Mouse (Mus musculus): ENCODE data around the gene Apc2.

Apc2 gene

DNA sequence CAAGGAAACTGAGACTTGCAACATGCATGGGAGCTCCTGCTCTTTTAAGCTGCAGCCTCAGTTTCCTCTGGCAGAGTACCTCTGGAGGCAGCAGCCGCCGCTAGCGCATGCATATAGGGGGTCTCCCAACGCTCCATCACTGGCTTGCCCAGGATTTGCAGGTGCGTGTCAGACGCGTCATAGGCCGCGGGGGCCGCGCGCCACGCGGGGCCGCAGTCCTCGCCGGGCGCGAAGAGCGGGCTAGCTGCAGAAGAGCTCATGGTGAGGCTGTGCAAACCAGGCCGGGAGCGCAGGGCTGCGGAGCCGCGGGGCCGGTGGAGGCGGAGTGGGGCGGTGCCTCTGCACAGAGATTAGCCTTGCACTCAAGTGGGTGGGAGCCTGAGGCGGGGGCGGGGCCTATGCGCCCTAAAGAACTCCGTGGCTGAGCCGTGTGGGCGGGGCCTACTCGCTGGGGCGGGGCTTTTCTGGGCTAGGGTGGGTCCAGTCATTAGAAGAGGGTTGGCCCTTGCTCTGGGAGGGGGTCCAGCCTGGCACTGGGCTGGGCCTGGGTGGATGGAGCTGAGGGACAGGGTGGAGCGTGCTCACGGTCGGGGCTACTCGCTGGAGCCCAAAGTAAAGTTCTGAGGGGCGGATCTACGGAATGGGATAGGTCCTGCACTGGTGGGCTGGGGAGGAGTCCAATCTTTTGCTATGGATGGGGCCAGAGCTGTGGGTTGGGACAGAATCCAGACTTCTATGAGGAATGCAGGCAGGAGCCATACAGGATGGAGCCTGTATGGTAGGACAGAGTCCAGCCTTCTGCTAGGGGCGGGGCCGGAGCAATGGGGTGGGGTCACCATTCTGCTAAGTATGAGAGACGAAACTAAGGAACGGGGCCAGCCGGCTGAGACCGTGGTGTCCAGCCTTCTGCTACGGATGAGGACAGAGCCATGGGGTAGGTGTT, 34.9 kb upstream of the Apc2 start, which contains the start of the genes Gamt and Dazap1:
Gene Gamt, minus strand, starts transcription at position 371 of the 943 bp plus-strand sequence.
Gene Dazap1, plus strand, starts transcription at position 845 of the 943 bp plus-strand sequence.
- Histone ChIP-seq H3K4me1 (replicated peaks; ENCODE audit: low read depth, low read length) (peaks cover 67% of the 10 kb centered on the region), H3K36me3 (ENCODE audit: insufficient read depth, low read length) (peaks cover 36% of the 10 kb centered on the region), H3K9me3 (ENCODE audit: low read length) (no peaks in the 10 kb centered on the region), H3K4me3 (replicated peaks; ENCODE audit: low read length) (peak within 1 kb of the TSS; percentile 80), H3K27me3 (ENCODE audit: insufficient read depth, low read length) (peaks cover 17% of the 10 kb centered on the region)
- no peak for TF ChIP-seq CTCF (conservative IDR thresholded peaks at IDR 0.05; ENCODE audit: low read length)
- TF ChIP-seq POU5F1 (IDR thresholded peaks at IDR 0.05; ENCODE audit: borderline replicate concordance, low read length), result no peak
- no peak for TF ChIP-seq NANOG (IDR thresholded peaks at IDR 0.05; ENCODE audit: borderline replicate concordance, low read length)

DNA sequence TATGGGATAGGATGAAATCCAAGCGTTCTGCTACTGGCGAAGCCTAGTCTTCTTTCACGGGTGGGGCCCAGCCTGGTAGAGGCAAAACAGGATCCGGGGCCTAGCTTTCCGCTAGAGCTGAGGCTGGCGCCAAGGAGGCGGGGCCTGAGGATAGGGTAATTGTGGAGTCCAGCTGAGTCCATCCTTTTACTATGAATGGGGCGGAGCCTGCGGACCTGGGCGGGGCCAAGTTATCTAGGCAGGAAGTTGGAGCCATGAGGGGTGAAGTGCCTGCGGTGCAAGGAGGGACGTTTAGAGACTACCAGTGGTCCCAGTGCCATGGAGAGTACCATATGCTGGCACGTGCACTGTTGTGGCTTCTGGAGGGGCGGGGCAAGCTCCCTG, 34.2 kb upstream of the Apc2 start:
- Histone ChIP-seq H3K27me3 (ENCODE audit: insufficient read depth, low read length) (peaks cover 17% of the 10 kb centered on the region), H3K9me3 (ENCODE audit: low read length) (no peaks in the 10 kb centered on the region), H3K4me3 (replicated peaks; ENCODE audit: low read length) (peak overlapping the region; percentile 80), H3K36me3 (ENCODE audit: insufficient read depth, low read length) (peaks cover 35% of the 10 kb centered on the region), H3K4me1 (replicated peaks; ENCODE audit: low read depth, low read length) (peaks cover 67% of the 10 kb centered on the region)
- TF ChIP-seq NANOG (IDR thresholded peaks at IDR 0.05; ENCODE audit: borderline replicate concordance, low read length) (no peak), POU5F1 (IDR thresholded peaks at IDR 0.05; ENCODE audit: borderline replicate concordance, low read length) (no peak), CTCF (conservative IDR thresholded peaks at IDR 0.05; ENCODE audit: low read length) (no peak)

DNA sequence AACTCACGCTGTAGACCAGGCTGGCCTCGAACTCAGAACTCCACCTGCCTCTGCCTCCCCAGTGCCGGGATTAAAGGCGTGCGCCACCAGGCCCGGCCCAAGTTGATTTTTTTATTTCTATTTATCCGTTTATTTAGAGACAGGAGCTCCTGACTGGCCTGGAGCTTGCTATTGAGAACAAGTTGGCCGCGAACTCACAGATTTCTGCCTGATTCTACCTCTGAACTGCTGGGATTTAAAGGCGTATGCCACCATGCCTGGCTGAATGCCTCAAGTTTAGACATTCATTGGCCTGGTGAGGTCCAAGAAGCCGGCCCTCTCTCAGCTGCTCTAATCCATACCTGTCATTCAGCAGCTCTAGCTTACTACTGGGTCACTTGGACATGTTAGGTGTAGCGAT, 33.6 kb upstream of the Apc2 start:
- peaks cover 67% of the 10 kb centered on the region for H3K4me1 ChIP-seq (replicated peaks; ENCODE audit: low read depth, low read length)
- peak overlapping the region; percentile 80 for H3K4me3 ChIP-seq (replicated peaks; ENCODE audit: low read length)
- H3K36me3 ChIP-seq (ENCODE audit: insufficient read depth, low read length), result peaks cover 34% of the 10 kb centered on the region
- H3K27me3 ChIP-seq (ENCODE audit: insufficient read depth, low read length), result peaks cover 17% of the 10 kb centered on the region
- no peaks in the 10 kb centered on the region for H3K9me3 ChIP-seq (ENCODE audit: low read length)
- TF ChIP-seq NANOG (IDR thresholded peaks at IDR 0.05; ENCODE audit: borderline replicate concordance, low read length) (no peak), CTCF (conservative IDR thresholded peaks at IDR 0.05; ENCODE audit: low read length) (no peak), POU5F1 (IDR thresholded peaks at IDR 0.05; ENCODE audit: borderline replicate concordance, low read length) (no peak)

DNA sequence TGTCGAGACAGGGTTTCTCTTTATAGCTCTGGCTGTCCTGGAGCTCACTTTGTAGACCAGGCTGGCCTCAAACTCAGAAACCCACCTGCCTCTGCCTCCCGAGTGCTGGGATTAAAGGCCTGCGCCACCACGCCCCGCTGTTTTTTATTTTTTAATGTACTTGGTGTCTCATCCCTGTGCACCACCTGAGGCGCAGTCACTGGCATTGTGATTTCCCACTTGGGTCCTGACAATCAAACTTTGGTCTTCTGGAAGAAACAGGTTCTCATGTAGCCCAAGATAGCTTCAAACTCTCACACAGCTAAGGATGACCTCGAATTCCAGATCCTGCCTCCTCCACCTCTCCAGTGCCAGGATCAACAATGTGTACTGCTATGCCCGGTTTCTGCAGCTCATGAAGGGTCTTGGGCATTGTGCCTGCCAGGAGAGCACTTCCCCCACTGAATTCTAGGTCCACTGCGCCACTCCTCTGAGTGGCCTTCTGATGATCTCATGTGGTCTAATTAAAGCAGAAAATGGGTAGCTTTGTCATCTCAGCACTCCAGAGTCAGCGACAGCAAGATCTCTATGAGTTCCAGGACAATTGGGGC, 32.9 kb upstream of the Apc2 start:
- no peak overlapping the region; the same call in 1 of the 2 replicates for H3K4me3 ChIP-seq (replicated peaks; ENCODE audit: low read length)
- TF ChIP-seq NANOG (IDR thresholded peaks at IDR 0.05; ENCODE audit: borderline replicate concordance, low read length), result no peak
- no peak for TF ChIP-seq CTCF (conservative IDR thresholded peaks at IDR 0.05; ENCODE audit: low read length)
- TF ChIP-seq POU5F1 (IDR thresholded peaks at IDR 0.05; ENCODE audit: borderline replicate concordance, low read length), result no peak
- peaks cover 35% of the 10 kb centered on the region for H3K36me3 ChIP-seq (ENCODE audit: insufficient read depth, low read length)
- H3K9me3 ChIP-seq (ENCODE audit: low read length), result no peaks in the 10 kb centered on the region
- H3K27me3 ChIP-seq (ENCODE audit: insufficient read depth, low read length), result peaks cover 17% of the 10 kb centered on the region
- peaks cover 69% of the 10 kb centered on the region for H3K4me1 ChIP-seq (replicated peaks; ENCODE audit: low read depth, low read length)

DNA sequence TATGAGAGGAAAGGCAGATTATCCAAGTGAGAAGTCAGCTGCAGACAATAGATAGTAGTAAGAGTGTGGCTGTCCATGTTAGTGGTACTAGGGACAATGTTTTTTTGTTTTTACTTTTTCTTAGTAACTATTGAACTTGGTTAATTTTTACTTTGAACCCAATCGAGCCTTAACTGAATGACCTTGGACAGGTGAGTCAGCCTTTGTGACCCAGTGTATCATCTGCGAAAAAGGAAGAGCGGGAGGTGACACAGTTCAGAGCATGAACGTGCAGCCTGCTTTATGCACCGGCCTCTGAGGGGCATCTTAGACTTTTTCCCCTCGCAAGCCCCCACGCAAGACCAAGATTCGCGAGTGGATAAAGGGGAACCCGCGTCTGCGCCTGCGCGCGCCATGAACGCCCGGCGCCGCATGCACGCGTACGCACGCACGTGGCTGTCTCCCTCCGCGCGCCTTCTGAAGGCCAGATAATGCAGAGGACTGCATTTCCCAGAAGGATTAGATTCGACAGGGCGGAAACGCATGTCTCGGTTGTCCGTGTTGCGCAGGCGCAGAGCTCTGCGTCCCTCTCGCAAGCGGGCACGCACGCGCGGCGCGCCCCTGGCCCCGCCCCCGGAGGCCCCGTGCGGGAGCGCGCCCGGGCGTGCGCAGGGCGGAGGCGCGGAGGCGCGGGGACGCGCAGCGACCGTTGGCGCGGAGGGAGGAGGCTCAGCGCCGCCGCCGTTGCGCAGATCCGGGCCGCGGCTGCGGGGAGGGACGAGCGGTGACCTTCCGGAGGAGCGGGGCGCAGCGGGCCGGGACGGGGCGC, 31.2 kb upstream of the Apc2 start:
- peaks cover 68% of the 10 kb centered on the region for H3K4me1 ChIP-seq (replicated peaks; ENCODE audit: low read depth, low read length)
- H3K27me3 ChIP-seq (ENCODE audit: insufficient read depth, low read length), result peaks cover 11% of the 10 kb centered on the region
- H3K36me3 ChIP-seq (ENCODE audit: insufficient read depth, low read length), result peaks cover 35% of the 10 kb centered on the region
- no peaks in the 10 kb centered on the region for H3K9me3 ChIP-seq (ENCODE audit: low read length)
- TF ChIP-seq POU5F1 (IDR thresholded peaks at IDR 0.05; ENCODE audit: borderline replicate concordance, low read length) (no peak), CTCF (conservative IDR thresholded peaks at IDR 0.05; ENCODE audit: low read length) (no peak), NANOG (IDR thresholded peaks at IDR 0.05; ENCODE audit: borderline replicate concordance, low read length) (no peak)
- H3K4me3 ChIP-seq (replicated peaks; ENCODE audit: low read length), result peak overlapping the region; percentile 99

DNA sequence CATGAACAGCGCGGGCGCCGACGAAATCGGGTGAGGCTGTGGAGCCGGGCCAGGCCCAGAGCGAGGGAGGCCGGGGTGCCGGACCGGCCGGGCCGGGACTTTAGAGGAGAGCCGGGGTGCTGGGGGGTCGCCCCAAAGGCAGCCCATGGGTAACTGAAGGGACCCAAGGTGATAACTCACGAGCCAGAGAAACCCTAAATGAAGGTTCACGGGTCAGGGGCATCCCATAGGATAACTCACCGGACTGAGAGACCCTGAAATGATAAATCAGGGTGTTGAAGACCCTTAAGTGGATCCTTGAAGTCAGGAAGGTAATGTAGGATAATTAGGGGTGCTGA, 30.7 kb upstream of the Apc2 start:
- H3K4me3 ChIP-seq (replicated peaks; ENCODE audit: low read length), result peak overlapping the region; percentile 99
- H3K36me3 ChIP-seq (ENCODE audit: insufficient read depth, low read length), result peaks cover 40% of the 10 kb centered on the region
- H3K4me1 ChIP-seq (replicated peaks; ENCODE audit: low read depth, low read length), result peaks cover 68% of the 10 kb centered on the region
- no peak for TF ChIP-seq POU5F1 (IDR thresholded peaks at IDR 0.05; ENCODE audit: borderline replicate concordance, low read length)
- no peak for TF ChIP-seq NANOG (IDR thresholded peaks at IDR 0.05; ENCODE audit: borderline replicate concordance, low read length)
- TF ChIP-seq CTCF (conservative IDR thresholded peaks at IDR 0.05; ENCODE audit: low read length), result no peak
- H3K9me3 ChIP-seq (ENCODE audit: low read length), result no peaks in the 10 kb centered on the region
- H3K27me3 ChIP-seq (ENCODE audit: insufficient read depth, low read length), result peaks cover 6% of the 10 kb centered on the region

DNA sequence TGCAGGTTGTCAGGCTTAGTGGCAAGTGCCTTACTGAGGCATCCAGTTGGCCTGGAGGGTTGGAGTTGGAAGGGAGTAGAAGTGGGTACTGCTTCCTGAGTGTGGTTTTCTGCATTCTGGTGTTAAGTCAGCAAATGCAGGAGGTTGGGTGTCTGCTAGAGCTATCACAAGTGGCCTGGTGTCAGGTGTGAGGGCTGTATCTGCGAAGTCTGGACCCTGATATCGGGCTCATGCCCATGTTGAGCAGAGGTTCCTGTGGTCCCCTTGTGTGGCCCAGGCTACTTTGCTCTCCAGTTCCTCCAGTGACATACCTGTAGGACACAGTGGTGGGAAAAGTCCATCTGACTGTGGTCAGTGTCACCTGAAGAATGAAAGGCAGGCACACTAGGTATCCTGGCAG, 25.7 kb upstream of the Apc2 start:
- TF ChIP-seq CTCF (conservative IDR thresholded peaks at IDR 0.05; ENCODE audit: low read length) (no peak), POU5F1 (IDR thresholded peaks at IDR 0.05; ENCODE audit: borderline replicate concordance, low read length) (no peak), NANOG (IDR thresholded peaks at IDR 0.05; ENCODE audit: borderline replicate concordance, low read length) (no peak)
- Histone ChIP-seq H3K9me3 (ENCODE audit: low read length) (no peaks in the 10 kb centered on the region), H3K36me3 (ENCODE audit: insufficient read depth, low read length) (peaks cover 88% of the 10 kb centered on the region), H3K4me3 (replicated peaks; ENCODE audit: low read length) (0 out of 2 replicates have a peak overlapping the region, but pooled peaks have one; percentile 35), H3K4me1 (replicated peaks; ENCODE audit: low read depth, low read length) (peaks cover 91% of the 10 kb centered on the region), H3K27me3 (ENCODE audit: insufficient read depth, low read length) (no peaks in the 10 kb centered on the region)

DNA sequence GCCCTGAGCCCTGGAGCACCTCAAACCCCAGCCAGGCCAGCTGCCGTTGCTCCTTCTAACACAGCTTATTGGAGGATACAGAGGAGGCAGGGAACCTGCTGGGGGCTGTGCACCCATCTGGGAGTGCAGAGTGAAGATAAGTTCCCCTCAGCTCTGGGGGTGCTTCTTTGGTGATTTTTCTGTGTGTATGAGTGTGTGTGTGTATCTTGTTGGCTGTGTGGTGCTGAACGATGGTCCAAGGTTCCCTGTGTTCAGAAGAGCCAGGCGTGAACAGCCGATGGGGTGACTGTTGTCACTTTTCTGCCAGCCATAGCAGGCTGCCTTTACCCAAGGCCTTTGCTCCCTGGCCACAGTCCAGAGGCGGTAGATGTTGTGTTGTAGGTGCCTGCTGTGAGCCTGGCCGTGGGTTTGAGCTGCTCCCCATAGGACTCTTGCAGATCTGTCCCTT, 25.0 kb upstream of the Apc2 start:
- H3K36me3 ChIP-seq (ENCODE audit: insufficient read depth, low read length), result peaks cover 95% of the 10 kb centered on the region
- H3K9me3 ChIP-seq (ENCODE audit: low read length), result no peaks in the 10 kb centered on the region
- H3K4me1 ChIP-seq (replicated peaks; ENCODE audit: low read depth, low read length), result peaks cover 95% of the 10 kb centered on the region
- H3K4me3 ChIP-seq (replicated peaks; ENCODE audit: low read length), result peak overlapping the region; percentile 35; the same call in 1 of the 2 replicates
- TF ChIP-seq CTCF (conservative IDR thresholded peaks at IDR 0.05; ENCODE audit: low read length), result no peak
- no peak for TF ChIP-seq POU5F1 (IDR thresholded peaks at IDR 0.05; ENCODE audit: borderline replicate concordance, low read length)
- no peak for TF ChIP-seq NANOG (IDR thresholded peaks at IDR 0.05; ENCODE audit: borderline replicate concordance, low read length)
- H3K27me3 ChIP-seq (ENCODE audit: insufficient read depth, low read length), result no peaks in the 10 kb centered on the region

Measured in E14TG2a.4 (cell line).